Mouse (Mus musculus): Measurements from ENCODE around the gene Cacna1a.

- TF ChIP-seq POLR2A (IDR thresholded peaks at IDR 0.05; ENCODE audit: extremely low read depth, insufficient read depth, low read length) (no peak), CTCF (IDR thresholded peaks at IDR 0.05; ENCODE audit: extremely low read depth, insufficient read depth, low read length) (no peak)
Observed at GRCm38 (mm10) chr8:84416915-84417314, 28.7 kb downstream of the Cacna1a start.

All from cortical plate, adult 2 months (tissue).